Mouse (Mus musculus) lung, postnatal 0 days (tissue): ENCODE results near the gene Cenpl.

ENCODE experiments used
- CTCF ChIP-seq: IDR thresholded peaks from 2 replicates; pipeline ENCODE4 v1.5.1; 2016; ENCODE audit warnings: antibody characterized with exemption, mild to moderate bottlenecking
- EP300 ChIP-seq: IDR thresholded peaks from 2 replicates; pipeline ENCODE4 v1.6.1; 2016; ENCODE audit warnings: antibody characterized with exemption, mild to moderate bottlenecking, control low read depth

DNA sequence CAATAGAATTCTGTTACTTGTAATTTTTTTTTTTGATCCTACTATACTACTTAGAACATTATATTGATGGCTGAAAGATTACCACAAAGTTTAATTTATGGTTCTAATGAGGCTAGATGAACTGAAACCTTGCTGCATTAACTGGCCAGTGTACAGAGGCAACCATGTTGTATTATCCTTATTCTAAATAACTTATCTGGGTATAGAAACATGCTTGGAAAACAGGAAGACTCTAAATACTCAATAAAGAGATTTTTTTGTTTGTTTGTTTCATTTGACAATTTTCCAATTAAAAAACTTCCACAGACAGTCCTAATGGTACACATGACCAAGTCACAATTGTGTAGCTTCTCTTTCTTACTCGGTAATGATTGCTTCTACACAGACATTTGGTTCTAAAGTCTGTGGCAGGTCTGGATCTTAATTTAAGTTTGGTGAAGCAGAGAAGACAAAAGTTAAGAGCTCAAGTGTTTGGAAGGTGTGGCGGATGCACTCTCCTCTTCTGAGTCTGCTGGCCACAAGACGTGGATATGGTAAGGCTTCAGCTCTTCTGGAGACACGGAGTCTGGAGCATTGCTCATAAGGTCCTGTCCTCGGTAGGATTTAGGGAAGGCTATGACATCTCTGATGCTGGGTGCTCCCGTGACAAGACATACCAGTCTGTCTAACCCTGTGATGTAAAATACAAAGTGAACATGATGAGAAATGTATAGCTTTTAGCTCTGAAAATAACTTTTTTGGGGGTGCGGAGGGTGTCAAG is 29.1 kb upstream of the Cenpl start:
- no peak for TF ChIP-seq CTCF
- TF ChIP-seq EP300: no peak
